Mouse (Mus musculus): Measurements from ENCODE around the gene Vrk1. TPM values are rescaled to one million over a fixed set of nuclear protein-coding genes. Genes with fewer than 3 reads are reported as not detected.

Gene Vrk1
- polyA plus RNA-seq (2012; fragmentation: generic; extraction: Trizol) = 22.8 TPM
- long read RNA-seq, experiment 1, transcript Vrk1-202 (13 exons, 1,509 nt) = major isoform, 20 of 41 reads
- long read RNA-seq, experiment 1, transcript Vrk1-203 (14 exons, 3,711 nt) = minor isoform, 6 of 41 reads
- long read RNA-seq, experiment 1, partial matches to known transcripts = 7 of 41 reads
- long read RNA-seq, experiment 1, other reads (novel, unspliced or antisense) = 7 of 41 reads
- long read RNA-seq, experiment 2, transcript Vrk1-202 (13 exons, 1,509 nt) = major isoform, 116 of 218 reads
- long read RNA-seq, experiment 2, transcript Vrk1-203 (14 exons, 3,711 nt) = minor isoform, 41 of 218 reads
- long read RNA-seq, experiment 2, partial matches to known transcripts = 9 of 218 reads
- long read RNA-seq, experiment 2, other reads (novel, unspliced or antisense) = 50 of 218 reads

DNA sequence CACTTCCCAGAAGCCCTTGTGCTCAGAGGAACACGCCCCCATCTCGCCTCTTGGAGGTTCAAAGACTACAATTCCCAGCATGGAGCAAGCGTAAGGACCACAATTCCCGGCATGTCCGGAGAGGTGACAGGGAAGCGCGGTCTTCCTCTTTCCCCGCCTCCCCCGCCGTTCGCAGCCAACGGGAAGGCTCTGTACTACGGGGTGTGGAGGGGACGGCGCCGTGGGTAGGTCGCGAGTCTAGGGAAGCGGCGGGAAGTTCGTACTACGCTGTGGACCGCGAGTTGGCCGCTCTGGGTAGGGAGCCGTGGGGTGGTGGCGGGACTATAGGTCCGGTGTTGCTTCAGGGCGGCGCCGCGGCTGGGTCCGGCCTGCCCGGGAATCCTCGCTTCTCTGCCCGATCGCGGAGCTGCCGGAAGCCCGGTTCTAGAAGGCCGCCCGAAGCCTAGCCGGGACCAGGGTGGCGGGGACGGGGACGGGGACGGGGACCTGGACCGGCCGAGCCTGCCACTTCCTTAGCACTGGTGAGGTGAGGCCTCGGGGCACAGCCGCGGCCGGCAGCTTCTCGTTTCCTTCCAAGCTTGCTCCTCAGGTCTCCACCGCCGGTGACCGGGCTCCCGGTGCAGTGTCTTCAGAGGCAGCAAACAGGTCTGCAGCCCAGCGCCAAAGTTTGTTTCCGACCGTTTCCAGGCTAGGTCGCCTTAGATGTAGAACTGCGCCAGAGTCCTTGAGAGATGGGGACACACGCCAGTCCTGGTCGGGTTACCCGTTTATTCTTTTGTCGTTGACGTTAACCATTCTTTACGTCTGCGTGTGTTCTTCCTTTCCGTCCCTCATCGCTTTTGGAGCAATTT, at the start of gene Vrk1:
Vrk1 (plus strand) TSS at position 164 of the 851 bp plus-strand sequence.
- Histone ChIP-seq H3ac (ENCODE audit: control insufficient read depth, insufficient read length, low read depth) (peak within 1 kb of the TSS; percentile 91), H3K27me3 (ENCODE audit: control insufficient read depth, insufficient read depth, insufficient read length) (no peaks in the 10 kb centered on the region), H3K79me2 (ENCODE audit: control insufficient read depth, insufficient read depth) (peaks cover 48% of the 10 kb centered on the region), H3K79me3 (ENCODE audit: low read depth) (peaks cover 40% of the 10 kb centered on the region), H3K4me3 (ENCODE audit: insufficient read depth, poor library complexity, severe bottlenecking) (peak within 1 kb of the TSS; percentile 82), H3K36me3 (ENCODE audit: control insufficient read depth, insufficient read depth) (peaks cover 10% of the 10 kb centered on the region)
- TF ChIP-seq MAX (IDR thresholded peaks at IDR 0.05) (peak; percentile 38), FOSL1 (IDR thresholded peaks at IDR 0.05; ENCODE audit: insufficient read depth, low read length, poor library complexity, severe bottlenecking) (no peak), MYOD1 (IDR thresholded peaks at IDR 0.05; ENCODE audit: control insufficient read depth, insufficient read length, low read depth) (no peak)

DNA sequence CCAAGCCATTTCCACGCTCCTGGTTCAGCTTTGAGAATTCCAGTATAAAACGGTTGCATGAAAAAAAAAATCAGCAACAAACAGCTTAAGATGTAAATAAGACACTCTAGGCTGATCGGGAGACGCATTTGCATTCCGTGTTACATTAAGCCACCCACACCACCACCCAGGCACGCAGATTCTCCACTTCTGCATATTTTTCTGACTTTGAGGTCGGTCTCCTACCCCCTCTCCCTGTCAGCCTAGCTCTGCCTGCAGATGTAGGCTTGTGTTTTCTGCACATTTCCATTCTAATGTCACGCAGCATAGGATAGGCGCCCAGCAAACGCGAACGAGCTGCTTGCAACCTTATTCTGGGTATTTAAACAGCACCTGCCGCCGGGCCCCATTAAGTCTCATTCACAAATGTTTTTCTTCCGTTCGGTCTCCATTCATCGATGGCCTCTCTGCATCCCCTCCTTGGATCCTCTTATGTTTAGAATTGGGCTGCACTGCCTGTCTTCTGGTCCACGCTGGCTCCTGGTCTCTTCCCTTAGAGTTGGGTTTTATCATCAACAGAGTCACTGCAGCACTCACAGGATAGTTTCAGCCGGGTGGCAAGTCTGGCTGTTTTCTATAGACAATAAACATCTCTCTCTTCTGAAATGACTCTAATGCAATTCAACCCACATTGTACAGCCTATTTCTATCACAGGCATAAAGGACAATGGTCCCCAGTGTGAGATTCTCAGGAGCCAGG, 49.3 kb upstream of the Vrk1 start:
- no peaks in the 10 kb centered on the region for H3K79me2 ChIP-seq (ENCODE audit: control insufficient read depth, insufficient read depth)
- no peaks in the 10 kb centered on the region for H3K79me3 ChIP-seq (ENCODE audit: low read depth)
- TF ChIP-seq FOSL1 (IDR thresholded peaks at IDR 0.05; ENCODE audit: insufficient read depth, low read length, poor library complexity, severe bottlenecking) (no peak), USF1 (IDR thresholded peaks at IDR 0.05; ENCODE audit: low read depth) (no peak), MAX (IDR thresholded peaks at IDR 0.05) (no peak), MYOG (IDR thresholded peaks at IDR 0.05; ENCODE audit: control insufficient read depth, extremely low read depth, insufficient read length) (no peak), CTCF (IDR thresholded peaks at IDR 0.05; ENCODE audit: control insufficient read depth, insufficient read depth, insufficient read length) (no peak), MYOD1 (IDR thresholded peaks at IDR 0.05; ENCODE audit: control insufficient read depth, insufficient read length, low read depth) (no peak)
- H3K4me3 ChIP-seq (ENCODE audit: insufficient read depth, poor library complexity, severe bottlenecking) = no peak overlapping the region
- no peaks in the 10 kb centered on the region for H3K36me3 ChIP-seq (ENCODE audit: control insufficient read depth, insufficient read depth)
- peaks cover 26% of the 10 kb centered on the region for H3K27me3 ChIP-seq (ENCODE audit: control insufficient read depth, insufficient read depth, insufficient read length)
- no peak overlapping the region for H3ac ChIP-seq (ENCODE audit: control insufficient read depth, insufficient read length, low read depth)

DNA sequence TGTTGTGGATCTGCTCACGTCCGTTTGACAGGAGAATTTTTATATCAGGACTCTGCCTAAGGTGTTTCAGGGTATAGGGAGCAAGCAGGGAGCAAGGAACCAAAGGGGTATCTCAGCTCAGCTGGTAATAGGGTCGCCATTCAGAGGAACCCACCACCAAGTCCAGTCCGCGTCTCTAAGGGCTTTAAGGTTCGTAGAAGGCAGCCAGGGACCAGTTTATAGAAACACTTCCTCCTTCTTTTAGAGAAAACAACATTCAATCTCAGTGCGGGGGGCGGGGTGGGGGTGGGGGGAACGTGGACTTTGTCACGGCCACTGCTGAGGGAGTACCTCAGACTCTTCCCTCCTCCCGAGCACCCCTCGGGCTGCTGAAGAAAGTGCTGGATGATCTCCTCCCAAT, 48.4 kb upstream of the Vrk1 start:
- Histone ChIP-seq H3K36me3 (ENCODE audit: control insufficient read depth, insufficient read depth) (no peaks in the 10 kb centered on the region), H3K4me3 (ENCODE audit: insufficient read depth, poor library complexity, severe bottlenecking) (no peak overlapping the region), H3ac (ENCODE audit: control insufficient read depth, insufficient read length, low read depth) (no peak overlapping the region), H3K27me3 (ENCODE audit: control insufficient read depth, insufficient read depth, insufficient read length) (peaks cover 26% of the 10 kb centered on the region), H3K79me3 (ENCODE audit: low read depth) (no peaks in the 10 kb centered on the region), H3K79me2 (ENCODE audit: control insufficient read depth, insufficient read depth) (no peaks in the 10 kb centered on the region)
- no peak for TF ChIP-seq FOSL1 (IDR thresholded peaks at IDR 0.05; ENCODE audit: insufficient read depth, low read length, poor library complexity, severe bottlenecking)
- TF ChIP-seq CTCF (IDR thresholded peaks at IDR 0.05; ENCODE audit: control insufficient read depth, insufficient read depth, insufficient read length) = no peak
- TF ChIP-seq MYOG (IDR thresholded peaks at IDR 0.05; ENCODE audit: control insufficient read depth, extremely low read depth, insufficient read length) = no peak
- TF ChIP-seq MYOD1 (IDR thresholded peaks at IDR 0.05; ENCODE audit: control insufficient read depth, insufficient read length, low read depth) = no peak
- TF ChIP-seq MAX (IDR thresholded peaks at IDR 0.05) = no peak
- TF ChIP-seq USF1 (IDR thresholded peaks at IDR 0.05; ENCODE audit: low read depth) = no peak
- TF ChIP-seq CEBPB (IDR thresholded peaks at IDR 0.05; ENCODE audit: low read depth) = no peak

DNA sequence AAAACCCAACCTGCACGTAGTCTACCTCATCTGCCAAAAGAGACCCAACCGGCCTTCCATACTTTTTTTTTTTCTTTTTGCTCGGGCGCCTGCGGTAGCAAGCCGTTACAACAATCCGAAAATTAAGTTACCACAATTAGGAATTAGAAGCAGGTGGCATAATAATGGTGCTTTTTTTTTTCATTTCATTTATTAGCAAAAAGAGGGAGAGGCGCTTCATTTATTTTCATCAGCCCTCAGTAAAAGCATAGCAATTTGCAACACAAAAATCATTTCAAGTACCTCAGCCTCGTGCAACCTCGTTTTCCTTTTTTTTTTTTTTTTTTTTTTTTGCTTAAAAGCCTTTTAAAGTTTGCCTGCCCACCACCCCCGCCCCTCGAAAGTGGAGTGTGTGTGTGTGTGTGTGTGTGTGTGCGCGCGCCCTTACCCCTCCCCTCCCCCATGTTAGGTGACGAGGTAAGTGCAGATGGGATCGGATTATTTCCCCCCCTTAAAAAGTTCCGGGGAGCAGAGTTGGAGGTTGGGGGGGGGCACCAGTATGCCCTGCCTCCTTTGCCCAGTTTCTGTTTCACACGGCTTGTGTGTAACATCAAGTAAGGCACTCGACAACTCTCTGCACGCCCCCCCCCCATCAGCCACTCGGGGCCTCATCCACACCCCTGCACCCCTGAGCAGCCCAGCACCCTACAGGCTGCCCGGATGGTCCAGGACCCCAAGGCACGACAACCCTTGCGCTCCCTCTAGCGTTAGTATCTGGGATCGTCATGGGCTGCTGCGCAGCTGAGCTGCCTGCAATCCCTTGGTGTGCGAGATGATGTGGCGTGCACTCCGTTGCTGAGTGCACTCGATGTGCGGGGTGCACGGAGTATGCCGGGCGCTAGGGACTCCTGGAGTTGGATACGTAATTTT, 47.7 kb upstream of the Vrk1 start:
- H3K4me3 ChIP-seq (ENCODE audit: insufficient read depth, poor library complexity, severe bottlenecking) = peak overlapping the region; percentile 18
- no peaks in the 10 kb centered on the region for H3K79me3 ChIP-seq (ENCODE audit: low read depth)
- H3K27me3 ChIP-seq (ENCODE audit: control insufficient read depth, insufficient read depth, insufficient read length) = peaks cover 26% of the 10 kb centered on the region
- peak overlapping the region; percentile 63 for H3ac ChIP-seq (ENCODE audit: control insufficient read depth, insufficient read length, low read depth)
- peak; percentile 97 for TF ChIP-seq CTCF (IDR thresholded peaks at IDR 0.05; ENCODE audit: control insufficient read depth, insufficient read depth, insufficient read length)
- TF ChIP-seq MAX (IDR thresholded peaks at IDR 0.05) = peak; percentile 30
- no peak for TF ChIP-seq MYOD1 (IDR thresholded peaks at IDR 0.05; ENCODE audit: control insufficient read depth, insufficient read length, low read depth)
- no peaks in the 10 kb centered on the region for H3K79me2 ChIP-seq (ENCODE audit: control insufficient read depth, insufficient read depth)
- H3K36me3 ChIP-seq (ENCODE audit: control insufficient read depth, insufficient read depth) = no peaks in the 10 kb centered on the region

DNA sequence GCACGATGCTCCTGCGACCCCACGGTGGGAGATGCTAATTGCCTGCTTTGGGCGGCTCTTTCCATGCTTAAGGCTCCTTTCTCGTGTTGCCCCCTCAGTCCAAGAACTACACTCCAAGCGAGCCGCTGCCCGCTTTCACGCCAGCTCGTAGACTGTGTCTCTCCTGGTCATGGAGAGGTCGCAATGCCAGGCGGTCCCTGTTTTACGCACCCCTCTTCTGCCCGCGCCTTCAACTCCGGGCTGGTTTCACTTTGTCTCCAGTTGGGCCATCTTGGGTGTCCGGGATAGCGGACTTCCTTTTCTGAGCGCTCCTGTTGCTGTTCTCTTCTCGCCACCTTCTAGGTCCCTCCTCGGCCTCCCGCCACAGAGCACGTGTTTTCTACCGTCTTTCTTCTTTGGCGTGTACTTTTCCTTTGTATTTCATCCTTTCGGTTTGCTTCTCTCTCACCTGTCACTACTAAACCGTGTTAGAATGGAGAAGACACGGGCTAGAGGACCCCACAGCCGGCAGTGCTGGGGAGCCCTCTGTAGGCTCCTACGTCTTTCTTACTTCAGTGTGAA, 46.9 kb upstream of the Vrk1 start:
- H3K4me3 ChIP-seq (ENCODE audit: insufficient read depth, poor library complexity, severe bottlenecking) = peak overlapping the region; percentile 18
- no peaks in the 10 kb centered on the region for H3K79me2 ChIP-seq (ENCODE audit: control insufficient read depth, insufficient read depth)
- peaks cover 23% of the 10 kb centered on the region for H3K27me3 ChIP-seq (ENCODE audit: control insufficient read depth, insufficient read depth, insufficient read length)
- H3K36me3 ChIP-seq (ENCODE audit: control insufficient read depth, insufficient read depth) = no peaks in the 10 kb centered on the region
- peak overlapping the region; percentile 63 for H3ac ChIP-seq (ENCODE audit: control insufficient read depth, insufficient read length, low read depth)
- TF ChIP-seq FOSL1 (IDR thresholded peaks at IDR 0.05; ENCODE audit: insufficient read depth, low read length, poor library complexity, severe bottlenecking) = no peak
- peak; percentile 7 for TF ChIP-seq MAX (IDR thresholded peaks at IDR 0.05)
- no peaks in the 10 kb centered on the region for H3K79me3 ChIP-seq (ENCODE audit: low read depth)
